Mouse (Mus musculus): ENCODE results near the gene Irf4. TPM values are rescaled to one million over a fixed set of nuclear protein-coding genes. Genes with fewer than 3 reads are reported as not detected.

Gene Irf4
- polyA plus RNA-seq, 1 experiment from 2014 or later, result 0.05 TPM

DNA sequence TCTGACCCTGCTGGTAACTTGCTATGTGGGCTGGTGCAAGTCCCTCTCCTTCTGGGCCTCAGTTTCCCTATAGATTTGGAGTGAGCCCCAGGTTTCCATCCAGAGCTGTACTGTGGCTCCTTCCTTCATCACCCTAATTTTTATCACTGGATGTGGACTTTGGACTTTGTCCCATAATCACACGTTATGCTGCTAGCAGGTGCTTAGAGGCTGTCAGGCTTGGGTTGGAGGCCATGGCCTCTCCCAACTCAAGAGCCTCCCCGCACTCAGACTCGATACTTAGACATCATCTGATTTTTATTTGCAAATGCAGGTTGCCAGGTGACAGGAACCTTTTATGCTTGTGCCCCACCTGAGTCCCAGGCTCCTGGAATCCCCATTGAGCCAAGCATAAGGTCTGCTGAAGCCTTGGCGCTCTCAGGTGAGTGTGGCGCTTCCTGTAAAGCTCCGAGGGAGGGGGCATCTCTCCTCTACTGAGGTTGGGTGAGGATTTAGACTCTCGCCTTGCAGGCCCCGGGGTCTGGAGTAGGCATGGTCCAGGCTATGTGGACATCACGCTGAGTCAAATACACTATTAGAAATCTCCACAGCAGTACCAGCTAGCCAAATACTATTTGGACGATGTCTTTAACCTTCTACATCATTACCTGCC, 5.9 kb downstream of the Irf4 start:
- peaks cover 29% of the 10 kb centered on the region for H3K27me3 ChIP-seq
- H3K27ac ChIP-seq, result no peak overlapping the region
- H3K4me3 ChIP-seq, result no peak overlapping the region
- no peaks in the 10 kb centered on the region for H3K9me3 ChIP-seq
- no peak overlapping the region for H3K9ac ChIP-seq
- no peak overlapping the region for H3K4me2 ChIP-seq (replicated peaks)
- H3K4me1 ChIP-seq, result peaks cover 9% of the 10 kb centered on the region
- WGBS, result 83% methylated on average over 10 of the region's 10 CpGs
- no peak for ATAC-seq (ENCODE audit: insufficient number of reproducible peaks, insufficient read depth, low FRiP score, low TSS enrichment)
- no peaks in the 10 kb centered on the region for H3K36me3 ChIP-seq

DNA sequence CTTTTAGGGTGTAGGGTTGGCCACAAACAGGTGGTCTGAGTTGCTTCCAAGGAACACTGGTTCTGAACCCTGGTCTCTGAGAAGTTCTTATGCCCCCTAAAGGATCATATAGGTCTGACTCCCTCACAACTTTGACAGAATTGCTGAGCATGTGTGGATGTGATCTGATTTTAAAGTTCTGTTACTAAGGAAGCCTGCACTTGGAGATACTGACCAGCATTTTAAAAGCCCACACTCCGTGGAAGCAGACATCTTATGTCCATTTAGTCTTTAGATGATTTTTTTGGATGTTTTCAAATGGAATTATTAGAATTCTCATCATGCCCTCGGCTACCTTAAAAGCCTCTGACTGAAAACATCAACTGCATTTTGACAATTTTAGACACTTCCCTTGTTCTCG, 6.6 kb downstream of the Irf4 start:
- Histone ChIP-seq H3K9me3 (no peaks in the 10 kb centered on the region), H3K4me1 (peaks cover 3% of the 10 kb centered on the region), H3K4me2 (replicated peaks) (no peak overlapping the region), H3K27me3 (peaks cover 24% of the 10 kb centered on the region), H3K27ac (no peak overlapping the region), H3K4me3 (no peak overlapping the region), H3K36me3 (no peaks in the 10 kb centered on the region), H3K9ac (no peak overlapping the region)
- ATAC-seq (ENCODE audit: insufficient number of reproducible peaks, insufficient read depth, low FRiP score, low TSS enrichment), result no peak
- WGBS, result 66% methylated on average over 3 of the region's 3 CpGs

DNA sequence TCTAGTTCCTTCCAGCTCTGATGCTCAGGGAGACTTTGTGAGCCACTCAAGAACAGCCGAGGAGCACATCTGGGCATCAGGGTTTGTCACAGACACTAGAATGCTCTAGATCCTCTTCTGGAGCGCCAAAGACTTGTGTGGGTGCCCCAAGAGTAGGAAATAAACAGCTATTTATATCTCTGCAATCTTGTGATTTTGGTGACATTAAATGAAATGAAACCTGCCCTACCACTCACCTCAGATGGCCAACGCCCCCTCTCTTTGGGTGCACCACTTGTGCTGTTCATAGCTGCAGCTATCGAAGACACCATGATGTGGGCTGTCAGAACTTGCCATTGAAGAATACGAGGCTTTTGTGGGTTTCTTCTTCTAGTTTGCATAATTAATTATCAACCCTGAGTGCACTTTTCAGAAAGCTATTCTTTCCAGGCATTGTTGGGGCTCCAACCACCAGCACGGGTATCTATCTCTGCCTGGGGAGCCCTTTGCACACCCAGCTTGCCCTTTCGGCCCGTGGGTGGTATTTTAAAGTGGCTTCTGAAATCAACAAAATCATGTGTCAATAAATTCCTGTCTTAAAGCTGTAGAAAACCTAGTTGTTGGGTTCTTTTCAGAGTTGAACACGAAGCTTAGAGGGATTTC, 7.1 kb downstream of the Irf4 start:
- H3K4me2 ChIP-seq (replicated peaks), result no peak overlapping the region
- H3K4me3 ChIP-seq, result no peak overlapping the region
- WGBS, result 82% methylated on average over 9 of the region's 9 CpGs
- no peak overlapping the region for H3K27ac ChIP-seq
- peaks cover 18% of the 10 kb centered on the region for H3K27me3 ChIP-seq
- no peaks in the 10 kb centered on the region for H3K9me3 ChIP-seq
- H3K9ac ChIP-seq, result no peak overlapping the region
- H3K36me3 ChIP-seq, result no peaks in the 10 kb centered on the region
- no peak for ATAC-seq (ENCODE audit: insufficient number of reproducible peaks, insufficient read depth, low FRiP score, low TSS enrichment)
- no peaks in the 10 kb centered on the region for H3K4me1 ChIP-seq

DNA sequence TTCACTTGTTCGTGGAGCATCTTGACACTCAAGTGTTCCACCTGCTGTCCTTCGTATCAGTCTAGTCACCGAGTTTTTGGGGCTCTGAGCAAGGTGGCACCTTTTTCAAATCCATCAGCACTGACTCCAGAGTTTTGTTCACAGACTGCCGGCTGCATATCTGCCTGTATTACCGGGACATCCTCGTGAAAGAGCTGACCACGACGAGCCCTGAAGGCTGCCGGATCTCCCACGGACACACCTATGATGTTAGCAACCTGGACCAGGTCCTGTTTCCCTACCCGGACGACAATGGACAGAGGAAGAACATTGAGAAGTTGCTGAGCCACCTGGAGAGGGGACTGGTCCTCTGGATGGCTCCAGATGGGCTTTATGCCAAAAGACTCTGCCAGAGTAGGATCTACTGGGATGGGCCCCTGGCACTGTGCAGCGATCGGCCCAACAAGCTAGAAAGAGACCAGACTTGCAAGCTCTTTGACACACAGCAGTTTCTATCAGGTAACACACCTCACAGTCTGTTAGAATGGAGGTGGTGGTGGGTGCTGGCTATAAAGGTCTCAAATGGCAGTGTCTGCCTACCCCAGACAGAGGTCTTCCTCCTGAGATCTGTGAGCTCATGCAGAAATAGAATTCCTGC, 8.4 kb downstream of the Irf4 start:
- Histone ChIP-seq H3K27me3 (peaks cover 6% of the 10 kb centered on the region), H3K27ac (no peak overlapping the region), H3K4me3 (no peak overlapping the region), H3K36me3 (no peaks in the 10 kb centered on the region), H3K4me1 (no peaks in the 10 kb centered on the region), H3K9ac (no peak overlapping the region), H3K9me3 (no peaks in the 10 kb centered on the region), H3K4me2 (replicated peaks) (no peak overlapping the region)
- ATAC-seq (ENCODE audit: insufficient number of reproducible peaks, insufficient read depth, low FRiP score, low TSS enrichment), result no peak
- WGBS, result 84% methylated on average over 14 of the region's 14 CpGs

DNA sequence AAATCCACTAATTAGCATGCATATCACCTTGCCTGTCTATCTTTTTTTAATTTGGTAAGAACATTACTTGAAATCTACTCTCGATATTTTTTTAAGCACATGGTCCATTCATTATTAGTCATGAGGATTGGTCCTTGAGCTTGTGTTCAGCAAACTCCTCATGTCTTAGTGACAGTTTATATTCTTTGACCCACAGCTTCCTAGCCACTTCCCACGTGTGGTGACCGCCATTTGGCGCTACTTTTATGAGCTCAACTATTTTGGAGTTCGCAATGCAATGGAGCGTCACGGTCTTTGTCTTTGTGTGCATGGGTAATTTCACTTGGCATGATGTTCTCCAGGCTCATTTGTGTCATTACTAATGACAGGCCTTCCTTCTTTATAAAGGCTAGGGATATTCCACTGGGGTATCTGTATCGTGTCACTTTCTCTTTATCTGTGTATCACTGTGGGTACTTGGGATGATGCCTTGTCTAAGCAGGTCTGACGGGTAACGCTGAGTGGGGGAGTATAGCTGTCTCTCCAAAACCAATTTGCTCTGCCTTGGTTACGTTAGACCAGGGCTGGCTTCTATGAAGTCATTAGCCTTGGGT, 9.9 kb downstream of the Irf4 start:
- H3K4me1 ChIP-seq, result no peaks in the 10 kb centered on the region
- no peaks in the 10 kb centered on the region for H3K27me3 ChIP-seq
- H3K36me3 ChIP-seq, result no peaks in the 10 kb centered on the region
- H3K4me2 ChIP-seq (replicated peaks), result no peak overlapping the region
- WGBS, result 82% methylated on average over 11 of the region's 11 CpGs
- H3K9me3 ChIP-seq, result no peaks in the 10 kb centered on the region
- no peak overlapping the region for H3K27ac ChIP-seq
- H3K9ac ChIP-seq, result no peak overlapping the region
- ATAC-seq (ENCODE audit: insufficient number of reproducible peaks, insufficient read depth, low FRiP score, low TSS enrichment), result no peak
- no peak overlapping the region for H3K4me3 ChIP-seq

DNA sequence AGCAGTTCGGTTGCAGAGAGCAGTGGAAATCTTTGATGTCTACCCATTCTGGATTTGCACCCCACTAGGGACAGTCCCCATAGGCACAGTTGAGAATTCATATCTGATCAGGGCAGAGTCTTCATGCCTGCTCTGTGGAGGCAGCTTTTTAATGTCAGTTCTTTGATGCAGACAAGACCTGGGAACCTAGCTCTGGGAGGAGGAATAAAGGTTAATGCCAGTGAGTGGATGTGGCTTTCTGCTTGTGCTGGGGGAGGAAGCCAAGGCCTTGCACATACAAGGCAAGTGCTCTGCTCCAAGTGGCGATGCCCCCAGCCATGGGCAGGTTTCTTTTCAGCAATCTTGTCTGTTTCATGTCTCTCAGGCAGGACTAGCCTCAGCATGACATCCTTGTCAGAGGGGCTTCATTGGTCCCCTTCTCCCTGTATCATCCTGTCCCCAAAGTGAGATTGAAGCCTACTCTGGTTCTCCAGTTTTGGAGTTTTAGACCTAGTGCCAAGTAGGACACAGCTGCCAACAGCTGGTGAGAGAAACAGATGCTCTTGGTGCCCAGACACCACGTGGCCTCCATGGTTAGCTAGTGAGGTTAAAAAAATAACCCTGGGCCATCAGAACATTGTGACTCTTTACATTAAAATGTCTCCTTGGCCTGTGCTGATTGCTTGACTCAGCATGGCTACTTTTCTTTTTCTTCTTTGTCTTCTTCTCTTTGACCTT, 11.5 kb downstream of the Irf4 start:
- Histone ChIP-seq H3K36me3 (no peaks in the 10 kb centered on the region), H3K4me1 (no peaks in the 10 kb centered on the region), H3K4me2 (replicated peaks) (no peak overlapping the region), H3K4me3 (no peak overlapping the region), H3K27me3 (no peaks in the 10 kb centered on the region), H3K9ac (no peak overlapping the region), H3K9me3 (no peaks in the 10 kb centered on the region), H3K27ac (no peak overlapping the region)
- ATAC-seq (ENCODE audit: insufficient number of reproducible peaks, insufficient read depth, low FRiP score, low TSS enrichment), result no peak
- 73% methylated on average over 3 of the region's 3 CpGs for WGBS

DNA sequence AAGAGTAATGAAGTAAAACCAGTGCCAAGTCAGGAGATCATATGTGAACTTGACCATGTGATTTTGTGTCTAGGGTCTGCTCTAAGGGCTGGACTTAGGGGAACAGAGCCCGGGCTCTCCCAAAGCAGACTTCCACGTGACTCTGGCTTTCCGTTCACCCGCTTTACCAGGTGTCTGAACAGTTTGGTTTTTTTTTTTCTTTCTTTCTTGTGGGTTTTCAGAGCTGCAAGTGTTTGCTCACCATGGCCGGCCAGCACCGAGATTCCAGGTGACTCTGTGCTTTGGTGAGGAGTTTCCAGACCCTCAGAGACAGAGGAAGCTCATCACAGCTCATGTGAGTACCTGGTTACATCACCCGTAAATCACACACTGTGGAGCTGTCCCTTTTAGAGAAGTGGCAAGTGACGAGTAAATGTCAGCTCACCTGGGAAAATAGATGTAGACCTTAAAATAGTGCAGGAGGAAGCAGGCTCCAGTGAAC, 12.2 kb downstream of the Irf4 start:
- Histone ChIP-seq H3K9me3 (no peaks in the 10 kb centered on the region), H3K27me3 (no peaks in the 10 kb centered on the region), H3K4me1 (no peaks in the 10 kb centered on the region), H3K36me3 (no peaks in the 10 kb centered on the region), H3K4me2 (replicated peaks) (no peak overlapping the region), H3K9ac (no peak overlapping the region), H3K27ac (no peak overlapping the region), H3K4me3 (no peak overlapping the region)
- 83% methylated on average over 8 of the region's 8 CpGs for WGBS
- ATAC-seq (ENCODE audit: insufficient number of reproducible peaks, insufficient read depth, low FRiP score, low TSS enrichment), result no peak

DNA sequence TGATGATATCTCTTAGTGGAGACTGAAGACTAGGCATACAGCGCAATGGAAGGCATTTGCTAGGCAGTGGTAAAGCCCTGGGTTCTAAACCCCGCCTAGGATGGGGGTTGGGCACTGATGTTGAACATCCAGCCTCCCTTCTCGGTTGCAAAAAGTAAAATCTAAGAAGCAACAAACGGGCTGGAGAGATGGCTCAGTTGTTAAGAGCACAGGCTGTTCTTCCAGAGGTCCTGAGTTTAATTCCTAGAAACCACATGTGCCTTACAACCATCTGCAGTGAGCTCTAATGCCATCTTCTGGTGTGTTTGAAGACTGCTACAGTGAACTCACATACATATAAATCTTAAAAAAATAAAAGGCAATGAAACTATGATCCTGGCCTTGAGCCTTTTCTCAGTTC, 13.2 kb downstream of the Irf4 start:
- ATAC-seq (ENCODE audit: insufficient number of reproducible peaks, insufficient read depth, low FRiP score, low TSS enrichment), result no peak
- H3K4me1 ChIP-seq, result no peaks in the 10 kb centered on the region
- H3K9me3 ChIP-seq, result no peaks in the 10 kb centered on the region
- no peaks in the 10 kb centered on the region for H3K36me3 ChIP-seq
- no peak overlapping the region for H3K27ac ChIP-seq
- WGBS, result 82% methylated on average over 4 of the region's 4 CpGs
- no peak overlapping the region for H3K4me2 ChIP-seq (replicated peaks)
- H3K4me3 ChIP-seq, result no peak overlapping the region
- no peaks in the 10 kb centered on the region for H3K27me3 ChIP-seq
- no peak overlapping the region for H3K9ac ChIP-seq

DNA sequence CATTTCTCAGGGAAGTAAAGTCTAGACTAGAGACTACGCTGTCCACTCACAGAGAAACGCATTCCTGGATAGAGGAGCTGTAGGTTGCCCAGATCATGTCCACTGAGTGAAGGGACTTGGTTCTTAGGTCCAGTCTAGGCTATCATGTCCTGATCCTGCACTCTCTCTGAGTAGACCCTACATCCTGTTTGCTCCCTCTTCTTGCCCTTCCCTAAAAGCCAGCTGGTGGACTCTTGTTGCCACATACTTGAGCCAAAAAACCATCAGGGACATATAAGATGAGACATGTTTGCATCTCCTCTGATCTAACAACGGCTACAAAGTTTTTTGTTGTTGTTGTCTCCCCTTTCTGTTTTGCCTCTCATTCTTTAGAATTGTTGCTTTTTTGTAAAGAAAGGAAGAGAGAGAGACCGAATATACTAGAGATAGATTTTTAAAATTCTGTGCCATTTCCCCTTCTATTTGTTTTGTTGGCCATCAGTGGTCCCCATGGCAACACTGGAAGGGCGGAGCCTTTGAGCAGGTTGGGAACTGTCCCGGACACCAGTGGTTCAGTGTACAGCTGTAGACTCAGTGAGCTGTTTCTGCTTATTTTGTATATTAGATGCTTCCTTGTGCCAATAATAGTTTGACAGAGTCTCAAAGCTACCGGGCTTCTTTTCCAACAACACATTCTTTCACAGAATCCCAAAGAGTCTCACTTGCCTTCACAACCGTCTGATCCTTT, 15.2 kb downstream of the Irf4 start:
- Histone ChIP-seq H3K9ac (no peak overlapping the region), H3K36me3 (no peaks in the 10 kb centered on the region), H3K4me3 (no peak overlapping the region), H3K27me3 (no peaks in the 10 kb centered on the region), H3K27ac (no peak overlapping the region), H3K9me3 (no peaks in the 10 kb centered on the region), H3K4me2 (replicated peaks) (no peak overlapping the region), H3K4me1 (no peaks in the 10 kb centered on the region)
- 73% methylated on average over 8 of the region's 8 CpGs for WGBS
- no peak for ATAC-seq (ENCODE audit: insufficient number of reproducible peaks, insufficient read depth, low FRiP score, low TSS enrichment)

- Histone ChIP-seq H3K27ac (no peak overlapping the region), H3K4me3 (no peak overlapping the region), H3K4me1 (no peaks in the 10 kb centered on the region), H3K9ac (no peak overlapping the region), H3K27me3 (no peaks in the 10 kb centered on the region), H3K9me3 (no peaks in the 10 kb centered on the region), H3K36me3 (no peaks in the 10 kb centered on the region), H3K4me2 (replicated peaks) (no peak overlapping the region)
- WGBS, result 74% methylated on average over 5 of the region's 5 CpGs
- no peak for ATAC-seq (ENCODE audit: insufficient number of reproducible peaks, insufficient read depth, low FRiP score, low TSS enrichment)
Measured at GRCm38 (mm10) chr13:30765906-30766305, 16.9 kb downstream of the Irf4 start.

Measured in embryonic facial prominence, embryonic 12.5 days (tissue).